Mouse (Mus musculus) lung, embryonic 16.5 days (tissue): Measurements from ENCODE around the gene Eef1akmt4. TPM values are rescaled to one million over a fixed set of nuclear protein-coding genes. Genes with fewer than 3 reads are reported as not detected.

Source experiments
- ATAC-seq: fragments of 200-750 bp; cut with Nextera tagmentation; 2 replicates; pipeline ENCODE4 v1.8.0; 2017; ENCODE audit warnings: low read depth, mild to moderate bottlenecking, moderate library complexity
- H3K27ac ChIP-seq: fragments of 300-500 bp; sonication (generic); 2 replicates; pipeline ENCODE4 v1.5.1; 2014; ENCODE audit warnings: mild to moderate bottlenecking, control low read depth, low read length
- H3K27me3 ChIP-seq: fragments of 300-500 bp; sonication (generic); 2 replicates; pipeline ENCODE4 v1.6.1; 2014; ENCODE audit warnings: low read depth, low read length, mixed read lengths; ENCODE audit not compliant: control insufficient read depth, insufficient read depth
- H3K36me3 ChIP-seq: fragments of 300-500 bp; sonication (generic); 2 replicates; pipeline ENCODE4 v1.6.1; 2014; ENCODE audit warnings: low read length; ENCODE audit not compliant: control insufficient read depth, insufficient read depth
- H3K4me1 ChIP-seq: fragments of 300-500 bp; sonication (generic); replicated peaks from 2 replicates; pipeline ENCODE4 v1.6.1; 2014; ENCODE audit warnings: low read length, mixed read lengths; ENCODE audit not compliant: control insufficient read depth, insufficient read depth
- H3K4me2 ChIP-seq: fragments of 300-500 bp; sonication (generic); 2 replicates; pipeline ENCODE4 v1.6.1; 2014; ENCODE audit warnings: low read depth, low read length, control low read depth
- H3K4me3 ChIP-seq: fragments of 300-500 bp; sonication (generic); 2 replicates; pipeline ENCODE4 v1.5.1; 2014; ENCODE audit warnings: mild to moderate bottlenecking, low read length, control low read depth
- H3K9ac ChIP-seq: fragments of 300-500 bp; sonication (generic); 2 replicates; pipeline ENCODE4 v1.6.1; 2014; ENCODE audit warnings: low read length, control low read depth
- H3K9me3 ChIP-seq: fragments of 300-500 bp; sonication (generic); 2 replicates; pipeline ENCODE4 v1.6.1; 2016; ENCODE audit warnings: low read length; ENCODE audit not compliant: control insufficient read depth
- WGBS: fragments of 180-500 bp; shearing (Covaris S2); extraction: QIAGEN DNeasy Blood & Tissue Kit; methylation state at CpG from one replicate; pipeline ENCODE4 v1.1.7; 2014; 5-methylcytosine and 5-hydroxymethylcytosine counted together
- polyA plus RNA-seq: library from polyadenylated mRNA; unstranded; fragments of >200 nt; fragmentation: Nextera tagmentation; extraction: Ambion mirVana; gene quantifications from 2 replicates; pipeline ENCODE4 v1.2.1, GENCODE M21; 2015

Gene Eef1akmt4
- polyA plus RNA-seq, 1 experiment from 2014 or later: 25.6 TPM

GRCm38 (mm10) chr16:20621991-20622685 lies 10.7 kb downstream of the Eef1akmt4 start:
- Histone ChIP-seq H3K36me3 (no peaks in the 10 kb centered on the region), H3K4me1 (peaks cover 23% of the 10 kb centered on the region), H3K4me3 (peak overlapping the region; percentile 75), H3K27me3 (peaks cover 22% of the 10 kb centered on the region), H3K27ac (peak overlapping the region; percentile 49), H3K9me3 (no peaks in the 10 kb centered on the region), H3K9ac (peak overlapping the region; percentile 65), H3K4me2 (peak overlapping the region; percentile 82)
- under 1% methylated on average over 35 of the region's 37 CpGs for WGBS
- ATAC-seq: peak; percentile 79

GRCm38 (mm10) chr16:20623211-20623610 lies 11.8 kb downstream of the Eef1akmt4 start:
- peaks cover 22% of the 10 kb centered on the region for H3K27me3 ChIP-seq
- peaks cover 23% of the 10 kb centered on the region for H3K4me1 ChIP-seq
- H3K4me3 ChIP-seq: no peak overlapping the region
- H3K36me3 ChIP-seq: no peaks in the 10 kb centered on the region
- no peak overlapping the region for H3K4me2 ChIP-seq
- no peak overlapping the region for H3K27ac ChIP-seq
- WGBS: 35% methylated on average over 2 of the region's 2 CpGs
- H3K9me3 ChIP-seq: no peaks in the 10 kb centered on the region
- no peak overlapping the region for H3K9ac ChIP-seq
- no peak for ATAC-seq

- Histone ChIP-seq H3K27me3 (peaks cover 18% of the 10 kb centered on the region; the same call in 1 of the 2 replicates), H3K9me3 (no peaks in the 10 kb centered on the region), H3K36me3 (no peaks in the 10 kb centered on the region), H3K4me2 (no peak overlapping the region), H3K4me1 (no peaks in the 10 kb centered on the region; the same call in 1 of the 2 replicates), H3K9ac (no peak overlapping the region), H3K27ac (no peak overlapping the region), H3K4me3 (no peak overlapping the region)
- WGBS: 54% methylated on average over 11 of the region's 11 CpGs
- ATAC-seq: no peak
These were observed 17.5 kb downstream of the Eef1akmt4 start for GRCm38 (mm10) chr16:20628871-20629391.

GRCm38 (mm10) chr16:20629731-20630634 lies 18.6 kb downstream of the Eef1akmt4 start, which contains the start of gene Ece2:
Ece2 (plus strand) TSS chr16:20629828.
- peak; percentile 60; the same call in 1 of the 2 replicates for ATAC-seq
- Histone ChIP-seq H3K4me2 (peak within 1 kb of the TSS; percentile 85), H3K36me3 (no peaks in the 10 kb centered on the region), H3K9ac (peak within 1 kb of the TSS; percentile 61), H3K4me3 (peak within 1 kb of the TSS; percentile 52), H3K27ac (no peak within 1 kb of the TSS), H3K4me1 (no peaks in the 10 kb centered on the region; the same call in 1 of the 2 replicates), H3K27me3 (peaks cover 18% of the 10 kb centered on the region; the same call in 1 of the 2 replicates), H3K9me3 (no peaks in the 10 kb centered on the region)
- 4% methylated on average over 51 of the region's 54 CpGs for WGBS

DNA sequence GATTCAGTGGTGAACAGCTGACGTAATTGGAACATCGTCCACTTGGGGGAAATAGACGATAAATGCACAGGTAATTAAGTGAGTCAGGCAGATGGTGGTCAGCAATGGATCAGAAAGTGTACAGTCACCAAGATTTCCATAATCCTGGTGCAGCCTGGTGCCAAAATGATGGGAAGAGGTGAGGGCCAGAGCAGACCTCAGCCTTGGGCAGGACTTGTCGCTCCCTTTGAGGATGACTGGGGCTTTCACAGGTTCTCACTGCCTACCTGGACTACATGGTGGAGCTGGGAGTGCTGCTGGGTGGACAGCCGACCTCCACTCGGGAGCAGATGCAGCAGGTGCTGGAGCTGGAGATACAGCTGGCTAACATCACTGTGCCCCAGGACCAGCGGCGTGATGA lies 26.0 kb downstream of the Eef1akmt4 start:
- no peak overlapping the region for H3K4me2 ChIP-seq
- no peak for ATAC-seq
- no peaks in the 10 kb centered on the region for H3K36me3 ChIP-seq
- no peak overlapping the region for H3K27ac ChIP-seq
- H3K4me3 ChIP-seq: no peak overlapping the region
- 66% methylated on average over 8 of the region's 8 CpGs for WGBS
- H3K27me3 ChIP-seq: no peaks in the 10 kb centered on the region
- no peaks in the 10 kb centered on the region for H3K4me1 ChIP-seq
- H3K9me3 ChIP-seq: no peaks in the 10 kb centered on the region
- no peak overlapping the region for H3K9ac ChIP-seq

GRCm38 (mm10) chr16:20638367-20638766 lies 27.0 kb downstream of the Eef1akmt4 start:
- H3K4me1 ChIP-seq: no peaks in the 10 kb centered on the region
- no peak overlapping the region for H3K27ac ChIP-seq
- 64% methylated on average over 8 of the region's 8 CpGs for WGBS
- no peak overlapping the region for H3K9ac ChIP-seq
- no peaks in the 10 kb centered on the region for H3K27me3 ChIP-seq
- no peaks in the 10 kb centered on the region for H3K36me3 ChIP-seq
- no peak overlapping the region for H3K4me2 ChIP-seq
- no peak overlapping the region for H3K4me3 ChIP-seq
- H3K9me3 ChIP-seq: no peaks in the 10 kb centered on the region
- ATAC-seq: no peak

GRCm38 (mm10) chr16:20642161-20642560 lies 30.8 kb downstream of the Eef1akmt4 start:
- peak; percentile 36; the same call in 1 of the 2 replicates for ATAC-seq
- H3K4me1 ChIP-seq: no peaks in the 10 kb centered on the region
- H3K9ac ChIP-seq: no peak overlapping the region
- no peak overlapping the region for H3K4me3 ChIP-seq
- H3K27me3 ChIP-seq: no peaks in the 10 kb centered on the region
- no peaks in the 10 kb centered on the region for H3K9me3 ChIP-seq
- no peaks in the 10 kb centered on the region for H3K36me3 ChIP-seq
- WGBS: 3% methylated on average over 8 of the region's 8 CpGs
- no peak overlapping the region for H3K4me2 ChIP-seq
- no peak overlapping the region for H3K27ac ChIP-seq

DNA sequence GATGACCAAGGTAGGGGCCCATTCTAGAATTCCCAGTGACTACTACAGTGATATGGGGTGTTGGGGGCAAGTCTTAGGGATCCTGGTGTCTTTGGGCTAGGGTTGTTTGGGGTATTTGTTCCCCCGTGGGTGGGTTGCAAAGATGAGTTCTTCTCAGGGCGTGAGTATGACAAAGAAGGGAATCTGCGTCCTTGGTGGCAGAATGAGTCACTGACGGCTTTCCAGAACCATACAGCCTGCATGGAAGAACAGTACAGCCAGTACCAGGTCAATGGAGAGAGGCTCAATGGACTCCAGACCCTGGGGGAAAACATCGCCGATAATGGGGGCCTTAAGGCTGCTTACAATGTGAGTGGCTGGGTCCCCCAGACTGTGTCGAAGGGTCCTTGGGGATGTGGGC lies 32.5 kb downstream of the Eef1akmt4 start:
- H3K9me3 ChIP-seq: no peaks in the 10 kb centered on the region
- 78% methylated on average over 7 of the region's 7 CpGs for WGBS
- H3K27ac ChIP-seq: no peak overlapping the region
- no peak overlapping the region for H3K4me2 ChIP-seq
- H3K4me3 ChIP-seq: no peak overlapping the region
- ATAC-seq: no peak
- H3K9ac ChIP-seq: no peak overlapping the region
- no peaks in the 10 kb centered on the region for H3K4me1 ChIP-seq
- no peaks in the 10 kb centered on the region for H3K36me3 ChIP-seq
- no peaks in the 10 kb centered on the region for H3K27me3 ChIP-seq
